Mouse (Mus musculus) C2C12 (cell line): ENCODE data around the gene Snx25.

Experiments
- CTCF ChIP-seq: IDR thresholded peaks from one replicate; pipeline ENCODE4 v1.5.1; 2011; ENCODE audit not compliant: control insufficient read depth, insufficient read depth, insufficient read length
- FOSL1 ChIP-seq: IDR thresholded peaks from one replicate; pipeline ENCODE4 v1.8.0; 2011; ENCODE audit warnings: mild to moderate bottlenecking, low read length; ENCODE audit not compliant: poor library complexity, insufficient read depth, severe bottlenecking
- MAX ChIP-seq: IDR thresholded peaks from one replicate; pipeline ENCODE4 v1.6.1; 2011; ENCODE audit warnings: mild to moderate bottlenecking, control low read depth
- MYOD1 ChIP-seq: IDR thresholded peaks from one replicate; pipeline ENCODE4 v1.6.1; 2011; ENCODE audit warnings: low read depth; ENCODE audit not compliant: control insufficient read depth, insufficient read length
- MYOG ChIP-seq: IDR thresholded peaks from one replicate; pipeline ENCODE4 v1.6.1; 2011; ENCODE audit not compliant: control insufficient read depth, insufficient read length; ENCODE audit errors: extremely low read depth
- USF1 ChIP-seq: IDR thresholded peaks from one replicate; pipeline ENCODE4 v1.6.1; 2011; ENCODE audit warnings: low read depth, mild to moderate bottlenecking, control low read depth, moderate library complexity

- TF ChIP-seq CTCF (no peak), USF1 (no peak), MYOD1 (no peak), MYOG (no peak), MAX (no peak), FOSL1 (no peak)
Observed at GRCm38 (mm10) chr8:46143470-46143869, 8.5 kb downstream of the Snx25 start.
